Mouse (Mus musculus): ENCODE data around the gene Ppfia2.

The Ppfia2 gene

GRCm38 (mm10) chr10:106924334-106924733 is 454.2 kb downstream of the Ppfia2 start:
- DNase-seq, result no peak

GRCm38 (mm10) chr10:106924798-106925197 is 454.7 kb downstream of the Ppfia2 start:
- DNase-seq, result no peak

- DNase-seq, result no peak
These were observed 458.6 kb downstream of the Ppfia2 start for GRCm38 (mm10) chr10:106928576-106929332.

GRCm38 (mm10) chr10:106932571-106933073 is 462.5 kb downstream of the Ppfia2 start:
- DNase-seq, result peak; percentile 41 to 51

- no peak for DNase-seq
These were observed 466.9 kb downstream of the Ppfia2 start for GRCm38 (mm10) chr10:106936996-106937395.

- no peak for DNase-seq
These were observed 468.7 kb downstream of the Ppfia2 start for GRCm38 (mm10) chr10:106938851-106939250.

GRCm38 (mm10) chr10:106939441-106939840 is 469.3 kb downstream of the Ppfia2 start:
- no peak for DNase-seq

- DNase-seq, result no peak
These were observed 471.2 kb downstream of the Ppfia2 start for GRCm38 (mm10) chr10:106941380-106941779.

GRCm38 (mm10) chr10:106959026-106959425 is 488.9 kb downstream of the Ppfia2 start:
- no peak for DNase-seq

GRCm38 (mm10) chr10:106975193-106976141 is 505.3 kb downstream of the Ppfia2 start:
- peak in 1 of 2 experiments; percentile 3 for DNase-seq
